Mouse (Mus musculus): ENCODE results near the gene Cmss1. TPM values are rescaled to one million over a fixed set of nuclear protein-coding genes. Genes with fewer than 3 reads are reported as not detected.

Cmss1 gene
- polyA plus RNA-seq, 1 experiment from 2014 or later = 26.5 TPM

DNA sequence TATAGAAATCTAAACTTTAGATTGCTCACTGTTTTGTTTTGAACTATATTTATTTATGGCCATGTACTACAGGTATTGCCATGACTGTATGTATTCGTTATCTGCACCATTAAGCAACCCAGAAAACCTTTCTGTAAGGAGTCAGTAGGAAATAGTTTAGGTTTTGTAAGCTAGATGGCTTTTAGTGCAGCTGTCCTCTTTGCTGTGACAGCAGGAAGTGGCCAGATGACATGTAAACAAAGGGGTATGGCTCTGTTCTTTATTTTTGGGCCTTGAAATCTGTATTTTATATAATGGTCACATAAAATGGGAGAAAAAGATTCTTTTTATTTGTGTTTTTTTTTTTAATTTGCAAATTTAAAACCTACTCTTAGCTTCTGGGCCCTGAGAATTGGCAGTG lies 71.9 kb downstream of the Cmss1 start:
- Histone ChIP-seq H3K4me3 (ENCODE audit: low read depth, low read length) (no peak overlapping the region), H3K27me3 (ENCODE audit: control insufficient read depth, insufficient read depth, low read length) (no peaks in the 10 kb centered on the region), H3K36me3 (ENCODE audit: control insufficient read depth, insufficient read depth, low read length) (no peaks in the 10 kb centered on the region), H3K27ac (replicated peaks) (no peak overlapping the region), H3K4me1 (replicated peaks; ENCODE audit: control insufficient read depth, insufficient read depth) (no peaks in the 10 kb centered on the region; the same call in 1 of the 2 replicates), H3K9ac (ENCODE audit: low read length) (no peak overlapping the region), H3K9me3 (ENCODE audit: control insufficient read depth, low read length) (no peaks in the 10 kb centered on the region), H3K4me2 (replicated peaks; ENCODE audit: low read depth) (no peak overlapping the region)
- TF ChIP-seq EP300 (optimal IDR thresholded peaks at IDR 0.05) (no peak), CTCF (IDR thresholded peaks at IDR 0.05; ENCODE audit: low read depth) (no peak)
- ATAC-seq (ENCODE audit: low FRiP score, low TSS enrichment) (no peak), DNase-seq (ENCODE audit: low spot score) (no peak)
- WGBS = 57% methylated on average over 1 of the region's 1 CpGs

DNA sequence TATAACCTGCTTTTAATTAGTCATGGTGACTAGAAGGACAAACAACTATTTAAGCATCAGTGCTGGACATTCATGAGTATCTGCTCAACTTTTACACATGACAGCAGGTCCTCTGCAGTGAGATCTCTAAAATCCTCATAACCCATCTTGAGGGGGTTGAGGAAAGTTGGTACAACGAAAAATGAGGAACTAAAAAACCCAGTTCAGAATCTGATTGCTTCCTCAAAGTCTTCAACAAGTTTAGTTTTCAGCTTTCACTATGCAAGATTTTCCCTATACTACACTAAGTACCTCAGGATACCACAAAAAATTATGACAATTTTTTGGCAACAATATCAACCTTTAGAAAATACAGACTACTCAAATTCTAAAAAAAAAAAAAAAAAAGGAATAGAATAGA lies 72.3 kb downstream of the Cmss1 start:
- WGBS = 89% methylated on average over 1 of the region's 1 CpGs

DNA sequence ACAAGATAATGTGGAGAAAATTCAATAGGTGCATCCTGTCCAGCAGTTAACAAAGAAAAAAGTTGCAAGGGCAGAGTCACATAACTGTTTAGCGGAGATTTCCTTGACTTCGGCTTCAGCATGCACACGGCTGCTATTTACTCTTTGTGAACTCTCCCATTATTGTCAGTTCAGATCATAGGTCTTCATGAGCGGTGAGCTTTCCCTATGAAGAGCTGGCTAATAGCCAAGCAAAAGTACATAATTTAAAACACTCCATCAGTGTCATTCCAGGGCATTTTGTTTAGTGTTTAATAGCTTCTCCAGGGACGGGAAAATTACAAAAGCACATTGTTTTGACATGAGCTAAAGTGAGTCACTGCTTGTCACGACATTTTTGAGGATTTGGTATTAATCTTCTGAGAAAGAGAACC lies 74.6 kb downstream of the Cmss1 start:
- H3K4me3 ChIP-seq (ENCODE audit: low read depth, low read length) = no peak overlapping the region
- H3K9ac ChIP-seq (ENCODE audit: low read length) = no peak overlapping the region
- H3K4me1 ChIP-seq (replicated peaks; ENCODE audit: control insufficient read depth, insufficient read depth) = no peaks in the 10 kb centered on the region; the same call in none of the 2 replicates
- no peak overlapping the region for H3K4me2 ChIP-seq (replicated peaks; ENCODE audit: low read depth)
- no peak for ATAC-seq (ENCODE audit: low FRiP score, low TSS enrichment)
- H3K27ac ChIP-seq (replicated peaks) = no peak overlapping the region
- DNase-seq (ENCODE audit: low spot score) = no peak
- no peaks in the 10 kb centered on the region for H3K36me3 ChIP-seq (ENCODE audit: control insufficient read depth, insufficient read depth, low read length)
- H3K9me3 ChIP-seq (ENCODE audit: control insufficient read depth, low read length) = no peaks in the 10 kb centered on the region
- no peaks in the 10 kb centered on the region for H3K27me3 ChIP-seq (ENCODE audit: control insufficient read depth, insufficient read depth, low read length)
- TF ChIP-seq CTCF (IDR thresholded peaks at IDR 0.05; ENCODE audit: low read depth) = no peak
- no peak for TF ChIP-seq EP300 (optimal IDR thresholded peaks at IDR 0.05)
- 18% methylated on average over 6 of the region's 6 CpGs for WGBS

More for the DNA sequence above, 72.3 kb downstream of the Cmss1 start:
- H3K27me3 ChIP-seq (ENCODE audit: control insufficient read depth, insufficient read depth, low read length) = no peaks in the 10 kb centered on the region
- no peak overlapping the region for H3K27ac ChIP-seq (replicated peaks)
- no peaks in the 10 kb centered on the region for H3K36me3 ChIP-seq (ENCODE audit: control insufficient read depth, insufficient read depth, low read length)
- H3K9ac ChIP-seq (ENCODE audit: low read length) = no peak overlapping the region
- no peaks in the 10 kb centered on the region for H3K9me3 ChIP-seq (ENCODE audit: control insufficient read depth, low read length)
- no peak for ATAC-seq (ENCODE audit: low FRiP score, low TSS enrichment)
- H3K4me3 ChIP-seq (ENCODE audit: low read depth, low read length) = no peak overlapping the region
- TF ChIP-seq EP300 (optimal IDR thresholded peaks at IDR 0.05) (no peak), CTCF (IDR thresholded peaks at IDR 0.05; ENCODE audit: low read depth) (no peak)
- no peak overlapping the region for H3K4me2 ChIP-seq (replicated peaks; ENCODE audit: low read depth)
- H3K4me1 ChIP-seq (replicated peaks; ENCODE audit: control insufficient read depth, insufficient read depth) = no peaks in the 10 kb centered on the region; the same call in 1 of the 2 replicates
- DNase-seq (ENCODE audit: low spot score) = no peak

DNA sequence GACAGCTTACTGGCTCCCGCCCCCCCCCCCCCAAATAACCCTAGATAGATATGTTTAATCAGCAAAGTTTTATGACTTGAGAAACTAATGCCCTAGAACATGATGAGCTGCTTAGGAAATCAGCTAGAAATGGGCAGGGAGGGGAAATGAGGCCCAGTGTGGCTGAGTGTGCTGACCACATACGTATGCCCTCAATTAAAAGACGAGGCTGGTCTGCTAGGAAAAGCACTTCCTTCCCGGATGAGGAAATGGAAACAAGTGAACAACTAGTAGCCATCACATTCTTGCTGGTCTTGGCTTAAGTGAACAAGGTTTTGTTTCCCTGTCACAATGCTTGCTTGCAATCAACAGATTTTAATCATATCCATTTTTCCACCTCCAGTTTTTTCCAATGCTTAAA lies 76.1 kb downstream of the Cmss1 start:
- Histone ChIP-seq H3K27me3 (ENCODE audit: control insufficient read depth, insufficient read depth, low read length) (no peaks in the 10 kb centered on the region), H3K4me3 (ENCODE audit: low read depth, low read length) (no peak overlapping the region), H3K36me3 (ENCODE audit: control insufficient read depth, insufficient read depth, low read length) (no peaks in the 10 kb centered on the region), H3K9ac (ENCODE audit: low read length) (no peak overlapping the region), H3K4me1 (replicated peaks; ENCODE audit: control insufficient read depth, insufficient read depth) (no peaks in the 10 kb centered on the region; the same call in none of the 2 replicates), H3K9me3 (ENCODE audit: control insufficient read depth, low read length) (no peaks in the 10 kb centered on the region), H3K27ac (replicated peaks) (no peak overlapping the region), H3K4me2 (replicated peaks; ENCODE audit: low read depth) (no peak overlapping the region)
- ATAC-seq (ENCODE audit: low FRiP score, low TSS enrichment) (no peak), DNase-seq (ENCODE audit: low spot score) (no peak)
- WGBS = 78% methylated on average over 4 of the region's 4 CpGs
- TF ChIP-seq EP300 (optimal IDR thresholded peaks at IDR 0.05) = no peak
- no peak for TF ChIP-seq CTCF (IDR thresholded peaks at IDR 0.05; ENCODE audit: low read depth)

DNA sequence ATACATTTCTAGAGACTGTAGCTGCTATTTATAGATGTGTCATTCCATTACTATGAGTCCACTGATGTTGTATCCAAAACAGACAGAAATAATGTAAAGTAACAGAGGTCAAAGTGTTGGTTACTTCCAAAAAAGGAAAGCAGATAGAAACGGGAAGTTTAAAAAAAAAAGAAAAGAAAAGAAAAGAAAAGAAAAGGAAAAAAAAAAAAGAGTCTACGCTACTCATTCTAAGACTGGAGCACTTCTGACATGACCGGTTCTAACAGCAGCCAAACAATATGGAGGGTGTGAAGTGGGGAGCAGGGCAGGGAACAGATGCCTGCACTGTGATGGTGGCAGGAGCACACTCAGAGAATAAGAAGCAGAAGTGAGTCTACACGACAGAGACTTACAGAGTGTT lies 78.2 kb downstream of the Cmss1 start:
- Histone ChIP-seq H3K4me2 (replicated peaks; ENCODE audit: low read depth) (no peak overlapping the region), H3K36me3 (ENCODE audit: control insufficient read depth, insufficient read depth, low read length) (no peaks in the 10 kb centered on the region), H3K27me3 (ENCODE audit: control insufficient read depth, insufficient read depth, low read length) (no peaks in the 10 kb centered on the region), H3K4me1 (replicated peaks; ENCODE audit: control insufficient read depth, insufficient read depth) (no peaks in the 10 kb centered on the region; the same call in none of the 2 replicates), H3K9me3 (ENCODE audit: control insufficient read depth, low read length) (no peaks in the 10 kb centered on the region), H3K4me3 (ENCODE audit: low read depth, low read length) (no peak overlapping the region), H3K9ac (ENCODE audit: low read length) (no peak overlapping the region), H3K27ac (replicated peaks) (peak overlapping the region; percentile 31)
- TF ChIP-seq EP300 (optimal IDR thresholded peaks at IDR 0.05) (no peak), CTCF (IDR thresholded peaks at IDR 0.05; ENCODE audit: low read depth) (no peak)
- 39% methylated on average over 4 of the region's 4 CpGs for WGBS
- DNase-seq (ENCODE audit: low spot score) = no peak
- ATAC-seq (ENCODE audit: low FRiP score, low TSS enrichment) = no peak

DNA sequence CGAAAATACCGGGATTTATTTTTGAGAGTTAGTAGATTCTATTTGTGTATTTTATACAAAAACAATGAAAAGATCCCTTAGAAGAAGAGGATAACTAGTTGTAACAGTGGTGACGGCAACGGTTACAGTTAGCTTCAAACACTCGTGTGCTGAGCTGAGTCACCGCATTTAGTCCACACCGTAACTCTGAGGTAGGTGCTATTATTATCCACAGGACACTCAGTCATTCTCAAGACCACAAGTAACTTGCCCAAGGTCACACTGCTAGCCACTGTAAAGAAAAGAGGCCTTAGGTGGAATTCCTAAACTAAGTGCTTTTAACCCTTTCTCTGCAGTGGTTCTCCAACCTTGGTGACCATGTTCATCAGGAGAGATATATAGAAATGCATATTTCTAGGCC lies 79.8 kb downstream of the Cmss1 start:
- 72% methylated on average over 7 of the region's 7 CpGs for WGBS
- no peaks in the 10 kb centered on the region for H3K36me3 ChIP-seq (ENCODE audit: control insufficient read depth, insufficient read depth, low read length)
- peak; percentile 79; the same call in 1 of the 2 replicates for ATAC-seq (ENCODE audit: low FRiP score, low TSS enrichment)

More for the DNA sequence above, 79.8 kb downstream of the Cmss1 start:
- H3K4me2 ChIP-seq (replicated peaks; ENCODE audit: low read depth) = no peak overlapping the region
- no peak for DNase-seq (ENCODE audit: low spot score)
- no peak for TF ChIP-seq CTCF (IDR thresholded peaks at IDR 0.05; ENCODE audit: low read depth)
- TF ChIP-seq EP300 (optimal IDR thresholded peaks at IDR 0.05) = no peak
- H3K9me3 ChIP-seq (ENCODE audit: control insufficient read depth, low read length) = no peaks in the 10 kb centered on the region
- H3K4me3 ChIP-seq (ENCODE audit: low read depth, low read length) = no peak overlapping the region
- no peak overlapping the region for H3K9ac ChIP-seq (ENCODE audit: low read length)
- H3K4me1 ChIP-seq (replicated peaks; ENCODE audit: control insufficient read depth, insufficient read depth) = no peaks in the 10 kb centered on the region; the same call in none of the 2 replicates
- H3K27me3 ChIP-seq (ENCODE audit: control insufficient read depth, insufficient read depth, low read length) = no peaks in the 10 kb centered on the region
- H3K27ac ChIP-seq (replicated peaks) = 0 out of 2 replicates have a peak overlapping the region, but pooled peaks have one; percentile 45

Data from stomach, postnatal 0 days (tissue).